Mouse (Mus musculus): ENCODE measurements around the gene Iqsec1. TPM values are rescaled to one million over a fixed set of nuclear protein-coding genes. Genes with fewer than 3 reads are reported as not detected.
A peak's percentile ranks its signal among the peaks of the same experiment; 100 is the strongest.

The Iqsec1 gene
- polyA plus RNA-seq, 1 experiment from 2014 or later: 11.6 TPM

DNA sequence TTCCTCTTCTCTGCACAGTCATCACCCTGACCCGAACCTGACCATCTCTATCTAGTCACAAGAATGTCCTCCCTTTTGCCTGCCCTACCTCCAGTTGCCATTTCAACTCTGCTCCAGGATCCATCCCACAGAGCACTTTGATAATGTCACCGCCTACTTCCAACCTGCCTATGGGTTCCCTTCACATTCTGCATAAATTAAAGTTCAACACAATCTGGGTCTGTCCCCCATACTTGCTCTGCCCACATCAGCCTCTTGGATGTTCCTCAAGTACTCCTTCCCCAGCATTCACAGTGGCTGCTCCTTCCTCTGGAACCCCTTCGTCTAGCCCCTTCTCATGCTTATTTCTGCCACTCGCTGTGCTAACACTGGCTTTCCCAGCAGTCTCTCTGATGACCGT, 74.7 kb downstream of the Iqsec1 start:
- 89% methylated on average over 5 of the region's 5 CpGs for WGBS

GRCm38 (mm10) chr6:90912768-90913167, 75.7 kb downstream of the Iqsec1 start:
- Histone ChIP-seq H3K27ac (no peak overlapping the region), H3K9me3 (no peaks in the 10 kb centered on the region), H3K36me3 (no peaks in the 10 kb centered on the region), H3K9ac (no peak overlapping the region), H3K4me1 (no peaks in the 10 kb centered on the region), H3K27me3 (no peaks in the 10 kb centered on the region), H3K4me2 (no peak overlapping the region), H3K4me3 (no peak overlapping the region)
- no peak for ATAC-seq (ENCODE audit: insufficient number of reproducible peaks, low FRiP score, low TSS enrichment, low read depth)
- WGBS: 71% methylated on average over 6 of the region's 6 CpGs

More for the DNA sequence above, 74.7 kb downstream of the Iqsec1 start:
- Histone ChIP-seq H3K27ac (no peak overlapping the region), H3K9ac (no peak overlapping the region), H3K27me3 (no peaks in the 10 kb centered on the region), H3K36me3 (no peaks in the 10 kb centered on the region), H3K4me3 (no peak overlapping the region), H3K4me2 (no peak overlapping the region), H3K4me1 (no peaks in the 10 kb centered on the region), H3K9me3 (no peaks in the 10 kb centered on the region)
- no peak for ATAC-seq (ENCODE audit: insufficient number of reproducible peaks, low FRiP score, low TSS enrichment, low read depth)

DNA sequence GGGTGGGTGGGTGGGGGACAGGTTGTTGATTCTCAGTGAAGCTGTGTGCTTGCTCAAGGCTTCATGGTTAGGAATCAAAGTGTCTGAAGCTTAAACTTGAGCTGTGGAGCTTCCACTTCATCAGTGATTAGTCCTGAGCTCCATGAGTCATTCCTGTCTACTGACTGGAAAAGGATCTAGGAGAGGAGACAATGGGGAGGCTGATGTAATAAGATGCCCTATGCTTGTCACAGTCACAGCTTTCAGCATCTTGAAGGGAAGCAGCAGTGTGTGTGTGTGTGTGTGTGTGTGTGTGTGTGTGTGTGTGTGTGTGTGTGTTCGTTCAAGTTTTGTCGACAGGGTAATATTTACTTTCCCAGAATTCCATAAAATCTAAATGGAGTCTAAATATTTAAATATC, 84.3 kb downstream of the Iqsec1 start:
- Histone ChIP-seq H3K4me3 (no peak overlapping the region), H3K27ac (no peak overlapping the region), H3K36me3 (no peaks in the 10 kb centered on the region), H3K4me2 (no peak overlapping the region), H3K9ac (no peak overlapping the region), H3K4me1 (no peaks in the 10 kb centered on the region), H3K27me3 (no peaks in the 10 kb centered on the region), H3K9me3 (no peaks in the 10 kb centered on the region)
- no peak for ATAC-seq (ENCODE audit: insufficient number of reproducible peaks, low FRiP score, low TSS enrichment, low read depth)
- 90% methylated on average over 2 of the region's 2 CpGs for WGBS

DNA sequence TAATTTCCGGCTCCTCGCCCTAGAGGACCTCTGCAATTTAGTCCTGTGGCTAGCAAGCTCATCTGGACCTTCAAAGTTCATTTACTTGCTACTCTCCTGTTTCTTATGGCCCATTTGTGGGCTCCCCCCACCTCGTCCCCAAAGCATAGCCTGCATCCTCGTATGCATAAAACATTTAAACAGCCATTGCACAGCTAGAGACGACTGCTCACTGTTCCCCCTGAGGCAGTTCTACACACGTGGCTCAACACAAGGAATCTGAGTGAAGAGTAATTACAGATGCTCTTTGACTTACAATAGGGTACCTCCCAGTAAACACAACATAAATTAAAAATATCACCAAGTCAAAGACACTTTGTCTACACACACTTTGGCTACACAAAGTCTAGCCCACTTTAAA, 88.2 kb downstream of the Iqsec1 start:
- WGBS: 36% methylated on average over 6 of the region's 6 CpGs

GRCm38 (mm10) chr6:90899266-90899665, 89.2 kb downstream of the Iqsec1 start:
- 0 out of 2 replicates have a peak, but pooled peaks have one; percentile 35 for ATAC-seq (ENCODE audit: insufficient number of reproducible peaks, low FRiP score, low TSS enrichment, low read depth)
- Histone ChIP-seq H3K9ac (no peak overlapping the region), H3K4me3 (no peak overlapping the region), H3K4me2 (no peak overlapping the region), H3K9me3 (no peaks in the 10 kb centered on the region), H3K27me3 (no peaks in the 10 kb centered on the region), H3K36me3 (no peaks in the 10 kb centered on the region), H3K27ac (no peak overlapping the region), H3K4me1 (peaks cover 6% of the 10 kb centered on the region; the same call in 1 of the 2 replicates)
- 68% methylated on average over 1 of the region's 1 CpGs for WGBS

More for the DNA sequence above, 88.2 kb downstream of the Iqsec1 start:
- H3K4me1 ChIP-seq: peaks cover 4% of the 10 kb centered on the region; the same call in 1 of the 2 replicates
- no peak for ATAC-seq (ENCODE audit: insufficient number of reproducible peaks, low FRiP score, low TSS enrichment, low read depth)
- H3K9ac ChIP-seq: no peak overlapping the region
- H3K27me3 ChIP-seq: no peaks in the 10 kb centered on the region
- no peaks in the 10 kb centered on the region for H3K36me3 ChIP-seq
- H3K4me2 ChIP-seq: no peak overlapping the region
- H3K9me3 ChIP-seq: no peaks in the 10 kb centered on the region
- H3K27ac ChIP-seq: no peak overlapping the region
- no peak overlapping the region for H3K4me3 ChIP-seq

- WGBS: 0% methylated on average over 1 of the region's 1 CpGs
- H3K4me2 ChIP-seq: no peak overlapping the region
- H3K9me3 ChIP-seq: no peaks in the 10 kb centered on the region
- H3K9ac ChIP-seq: no peak overlapping the region
- no peak overlapping the region for H3K4me3 ChIP-seq
- no peaks in the 10 kb centered on the region for H3K27me3 ChIP-seq
- ATAC-seq (ENCODE audit: insufficient number of reproducible peaks, low FRiP score, low TSS enrichment, low read depth): no peak
- no peaks in the 10 kb centered on the region for H3K36me3 ChIP-seq
- no peak overlapping the region for H3K27ac ChIP-seq
- H3K4me1 ChIP-seq: peaks cover 6% of the 10 kb centered on the region; the same call in 1 of the 2 replicates
These were observed 90.4 kb downstream of the Iqsec1 start for GRCm38 (mm10) chr6:90898107-90898506.

- 0 out of 2 replicates have a peak, but pooled peaks cover 2% of the 10 kb centered on the region for H3K4me1 ChIP-seq
- H3K9ac ChIP-seq: no peak overlapping the region
- ATAC-seq (ENCODE audit: insufficient number of reproducible peaks, low FRiP score, low TSS enrichment, low read depth): no peak
- no peaks in the 10 kb centered on the region for H3K27me3 ChIP-seq
- WGBS: 88% methylated on average over 1 of the region's 1 CpGs
- H3K27ac ChIP-seq: no peak overlapping the region
- no peaks in the 10 kb centered on the region for H3K9me3 ChIP-seq
- H3K36me3 ChIP-seq: no peaks in the 10 kb centered on the region
- no peak overlapping the region for H3K4me3 ChIP-seq
- H3K4me2 ChIP-seq: no peak overlapping the region
These were observed 96.1 kb downstream of the Iqsec1 start for GRCm38 (mm10) chr6:90892401-90892800.

DNA sequence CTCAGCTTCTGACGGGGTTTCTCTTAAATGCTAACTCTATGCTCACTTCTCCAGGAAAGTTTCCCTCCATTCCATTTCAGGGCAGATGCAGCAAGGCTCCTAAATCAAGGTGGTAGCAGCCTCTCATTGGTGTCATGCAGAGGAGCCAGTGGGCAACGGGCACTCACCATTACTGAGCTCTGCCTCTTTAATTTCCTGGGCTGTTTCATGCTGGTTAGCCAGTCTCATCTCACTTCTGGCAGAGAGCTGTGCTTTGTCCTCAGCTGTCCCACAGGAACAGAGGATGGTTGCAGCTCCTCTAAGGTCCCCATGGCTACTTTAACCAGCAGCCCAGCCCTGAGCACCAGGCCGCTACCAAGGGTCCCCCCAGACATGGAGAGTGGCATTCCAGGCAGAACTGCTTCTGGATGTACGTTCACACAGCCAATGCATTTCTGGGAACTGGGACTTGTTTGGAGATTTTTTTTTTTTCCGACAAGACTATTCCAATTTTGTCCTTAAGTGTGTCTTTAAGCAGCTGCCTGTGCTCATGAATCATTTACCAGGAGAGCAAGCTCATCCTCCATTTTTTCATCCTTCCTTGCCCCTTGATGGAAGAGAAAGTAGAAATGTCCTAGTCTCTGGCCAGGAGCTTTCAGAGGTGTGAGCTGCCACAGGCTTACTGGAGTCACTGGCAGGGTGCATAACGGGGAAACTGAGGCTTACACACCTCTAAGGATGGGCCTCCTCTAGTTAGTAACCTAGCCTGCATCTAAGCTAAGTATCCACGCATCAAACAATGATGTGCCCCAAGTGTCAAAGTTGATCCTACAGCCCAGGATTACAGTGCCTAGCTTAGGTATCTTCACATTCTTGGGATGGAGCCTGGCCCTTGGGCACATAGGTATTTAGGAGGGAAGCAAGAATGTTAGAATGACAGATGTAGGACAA, 98.9 kb downstream of the Iqsec1 start:
- no peak overlapping the region for H3K27ac ChIP-seq
- 80% methylated on average over 7 of the region's 7 CpGs for WGBS
- no peaks in the 10 kb centered on the region for H3K27me3 ChIP-seq
- H3K36me3 ChIP-seq: no peaks in the 10 kb centered on the region
- no peak overlapping the region for H3K9ac ChIP-seq
- H3K9me3 ChIP-seq: no peaks in the 10 kb centered on the region
- no peak overlapping the region for H3K4me3 ChIP-seq
- no peak for ATAC-seq (ENCODE audit: insufficient number of reproducible peaks, low FRiP score, low TSS enrichment, low read depth)
- no peak overlapping the region for H3K4me2 ChIP-seq
- no peaks in the 10 kb centered on the region for H3K4me1 ChIP-seq

GRCm38 (mm10) chr6:90887024-90887775, 101.3 kb downstream of the Iqsec1 start:
- no peak for ATAC-seq (ENCODE audit: insufficient number of reproducible peaks, low FRiP score, low TSS enrichment, low read depth)
- no peaks in the 10 kb centered on the region for H3K27me3 ChIP-seq
- no peaks in the 10 kb centered on the region for H3K36me3 ChIP-seq
- no peaks in the 10 kb centered on the region for H3K4me1 ChIP-seq
- no peak overlapping the region for H3K9ac ChIP-seq
- no peak overlapping the region for H3K4me3 ChIP-seq
- no peaks in the 10 kb centered on the region for H3K9me3 ChIP-seq
- no peak overlapping the region for H3K27ac ChIP-seq
- 57% methylated on average over 5 of the region's 5 CpGs for WGBS
- no peak overlapping the region for H3K4me2 ChIP-seq

DNA sequence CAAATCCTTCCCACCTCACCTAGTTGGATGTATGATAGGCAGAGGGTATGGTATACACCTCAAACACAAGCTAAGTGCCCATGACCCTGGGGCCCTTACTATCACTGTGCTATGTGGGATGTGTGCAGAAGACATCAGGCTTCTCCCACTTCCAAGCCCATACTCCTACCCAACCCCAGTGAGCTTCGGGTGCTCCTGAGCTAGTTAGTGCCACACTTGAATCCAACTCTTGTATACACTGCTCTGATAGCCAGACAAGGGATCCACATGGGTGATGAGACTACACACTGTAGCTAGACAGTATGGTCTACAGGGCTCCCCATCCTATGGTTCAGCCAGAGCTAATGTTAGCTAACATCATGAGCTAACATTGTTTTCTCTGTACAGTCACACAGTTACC, 102.9 kb downstream of the Iqsec1 start:
- 84% methylated on average over 1 of the region's 1 CpGs for WGBS

DNA sequence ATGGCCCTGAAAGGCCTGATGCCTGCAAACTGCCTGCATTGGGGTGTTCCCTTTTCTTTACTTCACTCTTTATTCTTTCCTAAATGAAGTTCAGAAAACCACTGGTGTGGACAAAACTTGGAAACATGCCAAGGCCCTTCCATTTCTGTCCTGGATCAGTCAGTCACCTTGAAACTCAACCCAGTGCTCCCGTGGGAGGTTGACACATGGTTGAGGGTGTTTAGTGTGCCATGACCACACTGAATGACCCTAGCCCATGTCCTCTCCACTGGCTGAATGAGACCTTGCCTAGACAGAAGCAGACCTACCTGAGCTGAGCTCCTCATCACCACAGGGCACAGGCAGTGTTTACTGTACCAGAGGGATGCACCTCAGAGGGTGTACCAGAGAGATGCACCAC, 103.9 kb downstream of the Iqsec1 start:
- no peaks in the 10 kb centered on the region for H3K9me3 ChIP-seq
- no peak overlapping the region for H3K9ac ChIP-seq
- H3K4me1 ChIP-seq: no peaks in the 10 kb centered on the region
- H3K36me3 ChIP-seq: no peaks in the 10 kb centered on the region
- H3K27me3 ChIP-seq: no peaks in the 10 kb centered on the region
- H3K4me3 ChIP-seq: no peak overlapping the region
- no peak for ATAC-seq (ENCODE audit: insufficient number of reproducible peaks, low FRiP score, low TSS enrichment, low read depth)
- H3K27ac ChIP-seq: no peak overlapping the region
- no peak overlapping the region for H3K4me2 ChIP-seq
- WGBS: 50% methylated on average over 1 of the region's 1 CpGs

More for the DNA sequence above, 102.9 kb downstream of the Iqsec1 start:
- Histone ChIP-seq H3K27ac (no peak overlapping the region), H3K4me1 (no peaks in the 10 kb centered on the region), H3K36me3 (no peaks in the 10 kb centered on the region), H3K9ac (no peak overlapping the region), H3K9me3 (no peaks in the 10 kb centered on the region), H3K27me3 (no peaks in the 10 kb centered on the region), H3K4me2 (no peak overlapping the region), H3K4me3 (no peak overlapping the region)
- no peak for ATAC-seq (ENCODE audit: insufficient number of reproducible peaks, low FRiP score, low TSS enrichment, low read depth)

GRCm38 (mm10) chr6:90880975-90881374, 107.5 kb downstream of the Iqsec1 start:
- no peak for ATAC-seq (ENCODE audit: insufficient number of reproducible peaks, low FRiP score, low TSS enrichment, low read depth)
- WGBS: 81% methylated on average over 2 of the region's 2 CpGs
- no peak overlapping the region for H3K4me2 ChIP-seq
- no peaks in the 10 kb centered on the region for H3K27me3 ChIP-seq
- H3K9ac ChIP-seq: no peak overlapping the region
- no peak overlapping the region for H3K27ac ChIP-seq
- no peaks in the 10 kb centered on the region for H3K4me1 ChIP-seq
- no peaks in the 10 kb centered on the region for H3K36me3 ChIP-seq
- no peak overlapping the region for H3K4me3 ChIP-seq
- no peaks in the 10 kb centered on the region for H3K9me3 ChIP-seq
